Mouse (Mus musculus) c-Kit-positive CD71-positive TER-119-negative erythroid progenitor cells, embryonic 14.5 days (primary cell): ENCODE data around the gene Svop.

Source experiments
- DNase-seq: peaks from one replicate; pipeline ENCODE4 v3.0.0-alpha.2; 2013; ENCODE audit warnings: low read depth

Gene Svop

DNA sequence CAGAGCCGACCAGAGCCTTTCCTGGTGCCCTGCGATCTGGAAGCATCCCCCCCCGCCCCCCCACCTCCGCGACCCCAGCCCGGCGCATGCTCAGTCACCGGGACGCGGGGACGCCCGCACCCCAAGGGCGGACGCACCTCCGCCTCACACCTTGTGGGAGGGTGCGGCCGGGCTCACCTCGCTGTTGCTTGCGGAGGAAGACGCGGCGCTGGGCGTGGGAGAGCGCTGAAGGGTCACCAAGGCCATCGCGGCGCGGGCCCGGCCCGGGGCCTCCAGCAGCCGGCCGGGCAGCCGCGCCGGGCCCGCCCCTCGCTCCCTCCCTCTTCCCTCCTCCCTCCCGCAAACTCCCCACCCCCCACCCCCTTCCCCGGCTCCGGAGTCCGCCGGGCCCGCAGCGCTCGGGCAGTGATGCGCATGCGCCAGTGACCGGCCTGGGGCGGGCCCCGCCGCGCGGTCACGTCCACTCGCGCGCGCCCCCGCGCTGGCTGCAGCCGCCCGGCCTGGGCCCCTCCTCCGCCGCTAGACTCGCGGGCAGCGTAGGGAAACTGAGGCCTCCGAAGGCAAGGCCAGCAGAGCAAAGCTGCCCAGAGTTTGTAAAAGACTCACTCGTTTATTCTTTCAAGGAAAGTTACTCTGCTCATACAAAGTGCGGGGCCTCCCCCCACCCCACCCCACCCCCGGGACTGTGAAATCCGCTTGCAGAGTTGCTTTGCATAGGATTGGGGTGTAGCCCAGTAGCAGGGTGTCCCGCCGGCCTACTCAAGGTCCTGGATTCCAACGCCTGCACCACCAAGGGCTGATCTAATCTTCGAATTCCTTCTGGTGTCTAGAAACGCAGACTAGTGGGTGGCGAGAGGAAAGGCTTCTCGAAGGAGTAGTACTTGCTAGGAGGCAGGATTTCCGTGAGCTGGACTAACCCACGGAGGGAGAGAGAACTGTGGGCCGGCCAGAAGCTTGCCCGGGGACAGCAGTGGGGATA is 97.6 kb downstream of the Svop start, which contains the start of gene Ssh1:
Gene Ssh1 (minus strand): TSS at position 408 of the 979 bp plus-strand sequence.
- no peak for DNase-seq

GRCm38 (mm10) chr5:113993031-113993486 is 98.3 kb downstream of the Svop start:
- DNase-seq, result no peak

DNA sequence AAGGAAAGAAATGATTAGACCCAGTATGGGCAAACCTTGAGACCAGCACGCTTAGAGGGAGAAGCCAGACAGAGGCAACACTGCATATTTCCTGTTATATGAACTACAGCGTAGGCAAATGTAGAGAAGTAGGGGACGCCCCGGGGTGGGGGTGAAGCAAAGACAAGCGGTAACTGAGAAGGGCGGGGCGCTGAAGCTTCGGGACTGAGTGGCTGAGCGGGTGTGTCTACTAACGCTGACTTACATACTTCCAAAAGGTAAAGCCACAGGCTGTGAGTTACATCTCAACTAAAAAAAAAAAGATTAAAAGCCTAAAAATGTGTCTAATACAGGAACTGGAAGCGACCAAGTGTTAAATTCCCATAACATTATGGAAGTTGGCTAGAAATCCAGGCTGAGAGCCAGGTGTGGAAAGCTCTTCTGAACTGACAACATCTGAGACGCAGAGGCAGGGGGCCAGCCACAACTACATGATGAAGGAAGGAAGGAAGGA is 99.0 kb downstream of the Svop start:
- peak; percentile 74 for DNase-seq

GRCm38 (mm10) chr5:113991141-113991540 is 100.2 kb downstream of the Svop start:
- no peak for DNase-seq

DNA sequence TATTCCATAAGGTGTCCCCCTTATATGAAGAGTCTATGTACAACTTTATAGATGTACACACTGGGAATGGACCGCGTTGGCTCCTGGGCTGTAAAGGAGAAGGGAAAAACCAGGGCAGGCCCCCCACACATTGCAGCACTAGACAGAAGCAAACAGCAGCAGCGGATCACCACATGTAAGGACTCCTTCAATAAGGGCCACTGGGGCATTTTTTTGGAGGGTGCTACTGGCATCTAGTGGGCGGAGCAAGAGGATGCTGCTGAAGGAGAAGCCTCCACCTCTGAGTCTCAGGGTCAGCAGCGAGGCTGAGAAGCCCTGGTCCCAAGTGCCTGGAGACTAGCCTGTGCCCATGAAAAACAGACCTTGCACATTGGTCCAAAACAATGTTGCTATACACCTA is 100.8 kb downstream of the Svop start:
- DNase-seq, result no peak

GRCm38 (mm10) chr5:113989437-113990024 is 101.8 kb downstream of the Svop start:
- DNase-seq, result peak; percentile 75

DNA sequence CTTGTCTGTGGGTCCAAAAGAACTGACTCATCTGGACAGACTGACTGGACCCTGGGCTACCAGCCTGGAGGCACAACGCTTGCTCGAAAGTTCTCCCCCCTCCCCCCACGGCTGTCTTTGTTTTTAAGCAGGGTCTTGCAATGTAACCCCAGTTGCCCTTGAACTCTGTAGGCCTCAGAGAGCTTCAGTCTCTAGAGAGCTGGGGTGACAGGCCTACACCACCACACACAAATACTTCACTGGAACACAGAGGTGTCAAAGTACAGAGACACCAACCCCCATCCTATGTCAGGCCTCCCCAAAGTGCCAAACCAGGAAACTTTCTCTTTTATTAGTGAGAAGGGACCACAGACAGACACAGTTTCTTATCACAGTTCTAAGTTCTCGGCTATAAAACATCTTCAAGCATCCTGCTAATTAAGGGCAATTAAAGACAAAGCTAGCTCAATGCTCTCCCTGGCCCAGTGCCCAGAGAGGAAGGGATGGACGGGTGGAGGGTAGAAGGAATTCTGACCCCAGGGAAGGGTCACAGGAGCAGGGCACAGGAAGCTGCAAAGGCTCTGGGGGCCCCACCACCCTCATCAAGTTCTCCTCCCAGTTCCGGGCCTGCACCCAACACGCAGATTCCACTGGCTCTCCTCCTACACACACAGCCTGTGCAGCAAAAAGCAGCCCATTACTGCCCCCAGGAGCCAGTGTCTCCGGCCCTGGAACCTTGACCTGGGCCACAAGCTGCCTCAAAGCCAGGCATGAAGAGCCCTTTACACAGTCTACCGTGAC is 105.0 kb downstream of the Svop start:
- no peak for DNase-seq

- DNase-seq, result no peak
Observed at GRCm38 (mm10) chr5:113985737-113986136, 105.6 kb downstream of the Svop start.

DNA sequence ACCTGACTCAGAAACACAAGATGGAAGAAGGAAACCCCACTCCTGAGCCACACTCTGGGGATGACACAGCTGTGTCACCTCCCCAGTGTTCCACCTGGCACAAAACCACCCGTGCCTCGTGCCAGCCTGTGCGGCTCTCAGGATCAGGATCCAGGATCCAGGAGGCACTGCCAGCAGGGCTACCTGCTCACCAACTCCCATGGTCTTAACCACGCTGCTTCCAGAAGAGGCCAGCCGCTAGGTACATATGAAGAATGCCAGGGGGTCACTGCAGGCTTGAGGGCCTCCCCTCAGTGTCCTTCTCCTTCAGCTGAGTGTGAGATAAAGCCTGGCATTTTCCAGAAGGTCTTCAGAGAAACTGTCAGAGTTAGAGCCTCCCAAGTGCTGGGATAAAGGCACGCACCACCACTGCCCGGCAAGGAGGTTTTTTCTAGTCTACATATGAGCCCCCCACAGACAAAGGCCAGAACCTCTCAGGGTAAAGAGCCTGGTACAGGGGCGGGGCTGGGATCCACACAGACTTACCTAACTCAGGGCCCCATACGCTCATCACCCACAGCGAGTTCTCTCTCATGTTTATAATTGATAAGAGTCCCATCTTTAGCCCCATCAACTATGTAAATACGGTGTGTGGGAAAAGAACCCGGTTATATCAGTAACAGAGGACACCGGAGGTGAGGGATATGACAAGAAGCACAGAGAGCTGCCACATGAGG is 107.2 kb downstream of the Svop start:
- peak; percentile 74 for DNase-seq

GRCm38 (mm10) chr5:113983541-113983940 is 107.8 kb downstream of the Svop start:
- no peak for DNase-seq

DNA sequence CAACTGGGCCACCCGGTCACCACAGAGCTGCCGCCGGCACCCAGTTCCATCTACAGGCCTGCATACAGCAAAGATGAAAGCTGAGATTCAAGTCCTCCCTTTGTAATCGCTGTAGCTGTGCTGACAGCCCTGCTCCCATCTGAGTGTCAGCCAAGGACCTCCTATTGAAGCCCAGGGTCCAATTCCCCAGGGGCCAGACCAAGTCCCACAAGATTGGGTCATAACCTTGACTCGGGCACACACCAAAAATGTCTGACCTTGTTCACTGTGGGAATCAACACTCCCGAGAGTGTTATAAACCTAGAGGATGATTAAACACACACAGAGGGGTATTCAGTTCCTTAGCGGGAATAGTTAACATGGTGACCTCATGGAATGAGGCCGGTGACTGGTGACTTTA is 109.5 kb downstream of the Svop start:
- DNase-seq, result no peak

DNA sequence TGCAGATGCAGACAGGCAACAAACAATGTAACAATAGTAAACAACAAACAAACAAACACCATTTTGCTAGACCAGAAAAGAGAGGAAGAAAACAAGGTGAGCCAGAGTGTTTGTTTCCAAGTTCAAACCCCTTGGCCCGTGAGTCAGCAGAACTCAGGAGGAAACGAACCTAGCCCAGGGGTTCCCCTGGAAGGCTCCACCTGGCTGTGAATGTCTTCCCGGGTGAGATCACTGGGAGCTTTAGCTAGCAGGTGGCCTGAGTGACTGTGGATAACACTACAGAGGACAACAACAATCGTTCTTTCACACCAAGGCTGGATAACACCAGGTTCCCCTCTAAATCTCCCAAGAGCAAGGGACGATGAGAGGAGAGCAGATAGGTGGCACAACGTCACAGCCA is 110.2 kb downstream of the Svop start:
- no peak for DNase-seq

DNA sequence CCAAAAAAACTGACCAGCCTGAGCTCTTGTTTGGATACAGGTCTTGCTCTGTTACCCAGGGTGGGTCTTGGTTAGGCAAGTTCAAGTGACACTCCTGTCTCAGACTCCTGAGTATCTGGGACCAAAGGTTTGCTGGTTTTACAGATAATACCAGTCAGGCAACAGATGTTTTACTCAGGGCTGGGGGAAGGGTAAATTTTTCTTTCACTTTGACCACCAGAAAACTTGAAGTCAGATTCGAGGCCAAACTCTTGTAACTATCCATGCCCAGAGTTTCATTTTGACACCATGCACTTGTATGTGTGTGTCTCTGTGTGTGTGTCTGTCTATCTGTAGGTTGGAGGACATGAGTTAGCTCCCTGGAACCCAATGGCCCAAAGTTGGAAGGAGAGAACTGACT is 110.9 kb downstream of the Svop start:
- DNase-seq, result no peak

DNA sequence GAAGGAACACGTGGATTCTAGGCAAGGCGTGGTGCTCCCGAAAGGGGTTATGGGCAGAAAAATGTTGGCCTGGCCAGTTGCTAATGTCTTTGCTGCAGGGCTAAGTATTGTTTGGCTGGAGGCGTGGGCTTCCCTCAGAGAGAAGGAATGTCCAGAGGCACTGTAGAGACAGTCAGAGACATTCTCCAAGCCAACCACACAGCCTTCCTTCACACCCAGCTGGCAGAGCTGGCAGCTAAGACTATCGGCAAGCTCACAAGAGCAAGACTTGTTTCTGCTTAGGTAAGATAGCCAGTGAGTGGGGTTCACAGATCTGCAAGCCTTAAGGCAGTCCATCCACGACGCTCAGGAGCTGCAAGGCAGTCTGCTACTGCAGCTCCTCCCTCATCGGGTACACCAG is 114.1 kb downstream of the Svop start:
- peak; percentile 62 for DNase-seq
